Mouse (Mus musculus) MEL (cell line): ENCODE results near the gene Ston1. TPM values are rescaled to one million over a fixed set of nuclear protein-coding genes. Genes with fewer than 3 reads are reported as not detected.

Source experiments
- DNase-seq: peaks from one replicate; pipeline ENCODE4 v3.0.0; 2011; ENCODE audit warnings: low read depth, low spot score
- H3K27ac ChIP-seq: 2 replicates; pipeline ENCODE4 v1.5.1; 2012; ENCODE audit warnings: low read depth, mild to moderate bottlenecking, control low read depth, low read length, moderate library complexity; ENCODE audit not compliant: control insufficient read depth
- H3K27me3 ChIP-seq, 2 experiments: fragments of 150-350 bp in 1 of 2; sonication (generic) in 1 of 2; 2 replicates each; pipeline ENCODE4 v1.6.1; 2012; ENCODE audit warnings: low read length in 2 of 2, mild to moderate bottlenecking in 2 of 2, improper control_type of control experiment in 1 of 2, moderate library complexity in 1 of 2; ENCODE audit not compliant: insufficient read depth in 2 of 2, control insufficient read depth in 1 of 2
- H3K36me3 ChIP-seq, 2 experiments: 2 replicates each; pipeline ENCODE4 v1.6.1; 2012 to 2014; ENCODE audit warnings: low read length in 2 of 2, improper control_type of control experiment in 1 of 2, inconsistent platforms in 1 of 2, mild to moderate bottlenecking in 1 of 2; ENCODE audit not compliant: insufficient read depth in 2 of 2, control insufficient read depth in 1 of 2
- H3K4me1 ChIP-seq, 2 experiments: fragments of 150-350 bp in 1 of 2; sonication (generic) in 1 of 2; 2 replicates each; pipeline ENCODE4 v1.6.1; 2012; ENCODE audit warnings: low read length in 2 of 2, improper control_type of control experiment in 1 of 2, mild to moderate bottlenecking in 1 of 2; ENCODE audit not compliant: insufficient read depth in 2 of 2, control insufficient read depth in 1 of 2
- H3K4me3 ChIP-seq, 2 experiments: fragments of 150-350 bp in 1 of 2; sonication (generic) in 1 of 2; 2 replicates each; pipeline ENCODE4 v1.5.1; 2012; ENCODE audit warnings: low read depth in 2 of 2, low read length in 2 of 2, mild to moderate bottlenecking in 2 of 2, moderate library complexity in 2 of 2, control low read depth in 1 of 2, improper control_type of control experiment in 1 of 2; ENCODE audit not compliant: control insufficient read depth in 1 of 2, insufficient read depth in 1 of 2
- H3K79me2 ChIP-seq: 2 replicates; pipeline ENCODE4 v1.6.1; 2012; ENCODE audit warnings: mild to moderate bottlenecking, low read length, moderate library complexity; ENCODE audit not compliant: control insufficient read depth, poor library complexity, insufficient read depth
- H3K9ac ChIP-seq: 2 replicates; pipeline ENCODE4 v1.6.1; 2012; ENCODE audit warnings: low read depth, mild to moderate bottlenecking, control low read depth, low read length, moderate library complexity; ENCODE audit not compliant: control insufficient read depth, poor library complexity, severe bottlenecking
- H3K9me3 ChIP-seq: fragments of 150-350 bp; sonication (generic); replicated peaks from 2 replicates; pipeline ENCODE4 v1.6.1; 2012; ENCODE audit warnings: mild to moderate bottlenecking, low read length, improper control_type of control experiment, moderate library complexity; ENCODE audit not compliant: insufficient read depth
- BHLHE40 ChIP-seq: IDR thresholded peaks from 2 replicates; pipeline ENCODE4 v1.6.1; 2012; ENCODE audit warnings: low read depth, mild to moderate bottlenecking, inconsistent platforms, low read length, improper control_type of control experiment, borderline replicate concordance
- CHD1 ChIP-seq: IDR thresholded peaks from 2 replicates; pipeline ENCODE4 v1.6.1; 2012; ENCODE audit warnings: low read depth, mild to moderate bottlenecking, inconsistent platforms, low read length, improper control_type of control experiment
- CHD2 ChIP-seq: IDR thresholded peaks from 2 replicates; pipeline ENCODE4 v1.6.1; 2011; ENCODE audit warnings: low read length, improper control_type of control experiment
- E2F4 ChIP-seq: IDR thresholded peaks from 2 replicates; pipeline ENCODE4 v1.6.1; 2011; ENCODE audit warnings: low read depth, low read length, improper control_type of control experiment, borderline replicate concordance
- ELF1 ChIP-seq: IDR thresholded peaks from 2 replicates; pipeline ENCODE4 v1.6.1; 2014; ENCODE audit warnings: low read depth, mild to moderate bottlenecking, inconsistent platforms, low read length, improper control_type of control experiment, moderate library complexity
- GABPA ChIP-seq: IDR thresholded peaks from 2 replicates; pipeline ENCODE4 v1.6.1; 2012; ENCODE audit warnings: low read depth, mild to moderate bottlenecking, inconsistent platforms, low read length, improper control_type of control experiment, moderate library complexity
- GATA1 ChIP-seq: IDR thresholded peaks from 2 replicates; pipeline ENCODE4 v1.6.1; 2011; ENCODE audit warnings: low read depth, low read length, improper control_type of control experiment
- KAT2A ChIP-seq: conservative IDR thresholded peaks from 2 replicates; pipeline ENCODE4 v1.6.1; 2012; ENCODE audit warnings: low read depth, low read length, improper control_type of control experiment, inconsistent platforms
- MAFK ChIP-seq: IDR thresholded peaks from 2 replicates; pipeline ENCODE4 v1.6.1; 2011; ENCODE audit warnings: low read depth, mild to moderate bottlenecking, low read length, improper control_type of control experiment, borderline replicate concordance
- MAX ChIP-seq: IDR thresholded peaks from 2 replicates; pipeline ENCODE4 v1.6.1; 2011; ENCODE audit warnings: low read length, improper control_type of control experiment
- MEF2A ChIP-seq: IDR thresholded peaks from 2 replicates; pipeline ENCODE4 v1.6.1; 2014; ENCODE audit warnings: low read depth, mild to moderate bottlenecking, inconsistent platforms, low read length, improper control_type of control experiment; ENCODE audit not compliant: poor library complexity, insufficient replicate concordance, severe bottlenecking; ENCODE audit errors: extremely low read depth
- MXI1 ChIP-seq: IDR thresholded peaks from 2 replicates; pipeline ENCODE4 v1.6.1; 2011; ENCODE audit warnings: mild to moderate bottlenecking, low read depth, low read length, improper control_type of control experiment
- MYB ChIP-seq: IDR thresholded peaks from 2 replicates; pipeline ENCODE4 v1.6.1; 2011; ENCODE audit warnings: mild to moderate bottlenecking, low read depth, low read length, improper control_type of control experiment
- MYC ChIP-seq: IDR thresholded peaks from 2 replicates; pipeline ENCODE4 v1.6.1; 2011; ENCODE audit warnings: low read depth, mild to moderate bottlenecking, low read length, improper control_type of control experiment, moderate library complexity
- POLR2AphosphoS5 ChIP-seq: IDR thresholded peaks from 2 replicates; pipeline ENCODE4 v1.6.1; 2012; ENCODE audit warnings: low read depth, borderline replicate concordance, mild to moderate bottlenecking, inconsistent platforms, low read length, moderate library complexity, mixed read lengths
- RAD21 ChIP-seq: IDR thresholded peaks from 2 replicates; pipeline ENCODE4 v1.6.1; 2011; ENCODE audit warnings: mild to moderate bottlenecking, low read depth, low read length, improper control_type of control experiment
- RCOR1 ChIP-seq: IDR thresholded peaks from 2 replicates; pipeline ENCODE4 v1.6.1; 2012; ENCODE audit warnings: low read depth, mild to moderate bottlenecking, inconsistent platforms, low read length, improper control_type of control experiment
- SIN3A ChIP-seq: IDR thresholded peaks from 2 replicates; pipeline ENCODE4 v1.6.1; 2012; ENCODE audit warnings: low read length, improper control_type of control experiment, inconsistent platforms
- SMC3 ChIP-seq: IDR thresholded peaks from 2 replicates; pipeline ENCODE4 v1.6.1; 2011; ENCODE audit warnings: low read depth, low read length, improper control_type of control experiment
- TAL1 ChIP-seq: IDR thresholded peaks from 2 replicates; pipeline ENCODE4 v1.6.1; 2012; ENCODE audit warnings: mild to moderate bottlenecking, inconsistent platforms, low read length, moderate library complexity, mixed read lengths
- UBTF ChIP-seq: IDR thresholded peaks from 2 replicates; pipeline ENCODE4 v1.6.1; 2012; ENCODE audit warnings: low read depth, mild to moderate bottlenecking, inconsistent platforms, low read length, improper control_type of control experiment, moderate library complexity, borderline replicate concordance; ENCODE audit not compliant: insufficient read depth
- ZC3H11A ChIP-seq: IDR thresholded peaks from 2 replicates; pipeline ENCODE4 v1.6.1; 2012; ENCODE audit warnings: low read depth, mild to moderate bottlenecking, inconsistent platforms, low read length, improper control_type of control experiment
- ZKSCAN1 ChIP-seq: IDR thresholded peaks from 2 replicates; pipeline ENCODE4 v1.6.1; 2012; ENCODE audit warnings: low read depth, mild to moderate bottlenecking, inconsistent platforms, low read length, improper control_type of control experiment, moderate library complexity
- ZNF384 ChIP-seq: IDR thresholded peaks from 2 replicates; pipeline ENCODE4 v1.6.1; 2012; ENCODE audit warnings: low read depth, mild to moderate bottlenecking, inconsistent platforms, low read length, improper control_type of control experiment
- polyA plus RNA-seq, 2 experiments: library from polyadenylated mRNA; stranded (reverse) in 1 of 2; unstranded in 1 of 2; fragments of >175 nt in 1 of 2; fragments of >200 nt in 1 of 2; gene quantifications; 2 replicates each; pipeline versions ENCODE4 v1.2.1 to v1.2.4; 2012; ENCODE audit warnings: low replicate concordance in 2 of 2, low read depth in 1 of 2; ENCODE audit not compliant: insufficient read length in 2 of 2, insufficient read depth in 1 of 2, missing spikeins in 1 of 2
- total RNA-seq: library from RNA; depleted of rRNA; stranded (reverse); fragments of 300-350 nt; gene quantifications from 2 replicates; pipeline ENCODE4 v1.2.3, GENCODE M21; 2012

Gene Ston1
- total and polyA plus RNA-seq, 3 experiments = 0.39 to 4.9 TPM; not detected in 1

DNA sequence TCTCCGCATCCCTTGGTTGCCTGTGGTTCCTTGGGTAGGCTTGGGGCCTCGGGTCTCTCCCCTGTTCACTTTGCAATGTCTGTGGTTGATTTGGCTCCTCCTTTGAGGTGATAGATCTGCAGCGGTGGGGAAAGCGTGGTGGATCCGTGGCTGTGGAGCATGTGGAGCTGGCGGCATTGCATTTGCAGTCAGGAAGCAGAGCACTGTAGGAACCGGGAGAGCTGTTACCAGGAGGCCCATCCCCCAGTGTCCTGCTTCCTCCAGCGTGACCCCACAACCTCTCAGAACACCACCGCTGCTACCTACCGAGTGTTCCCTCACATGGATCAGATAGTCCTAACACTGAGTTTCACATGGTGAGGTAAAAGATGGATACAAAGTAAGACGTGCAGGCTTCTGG, 26.7 kb upstream of the Ston1 start:
- TF ChIP-seq POLR2AphosphoS5 (no peak), MYC (no peak), ZKSCAN1 (no peak), GATA1 (no peak), SMC3 (no peak), CHD2 (no peak), RAD21 (no peak), MEF2A (no peak), TAL1 (no peak), MAX (no peak), ZC3H11A (no peak), BHLHE40 (no peak), UBTF (no peak), MXI1 (no peak), CHD1 (no peak), GABPA (no peak), MAFK (no peak), KAT2A (no peak)
- Histone ChIP-seq H3K79me2 (no peaks in the 10 kb centered on the region), H3K36me3 (no peaks in the 10 kb centered on the region; a peak in 2 of 4 replicates), H3K27ac (no peak overlapping the region), H3K9ac (no peak overlapping the region), H3K9me3 (no peaks in the 10 kb centered on the region), H3K4me1 (no peaks in the 10 kb centered on the region), H3K4me3 (no peak overlapping the region), H3K27me3 (no peaks in the 10 kb centered on the region)
- no peak for DNase-seq

DNA sequence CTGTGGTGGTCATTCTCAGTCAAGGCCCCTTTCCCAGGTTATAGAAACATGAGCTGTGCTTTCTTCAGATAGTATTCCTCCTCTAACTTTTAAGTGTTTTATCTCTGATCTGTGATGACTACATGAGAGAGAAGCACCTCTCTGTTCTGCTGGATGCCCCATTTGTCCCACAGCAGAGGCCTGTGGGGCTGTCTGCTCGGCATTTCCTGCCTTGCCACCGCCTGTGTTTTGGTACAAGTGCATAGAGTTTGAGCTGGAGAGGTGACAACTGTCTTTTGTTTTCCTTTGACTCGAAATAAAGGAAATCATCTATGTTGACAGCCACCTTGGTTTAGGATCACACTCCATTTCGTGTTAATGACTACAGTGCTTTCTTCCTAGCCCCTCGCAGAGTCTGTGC, 22.7 kb upstream of the Ston1 start:
- no peaks in the 10 kb centered on the region for H3K9me3 ChIP-seq
- no peak overlapping the region for H3K9ac ChIP-seq
- no peaks in the 10 kb centered on the region for H3K79me2 ChIP-seq
- H3K4me3 ChIP-seq = no peak overlapping the region
- H3K4me1 ChIP-seq = no peaks in the 10 kb centered on the region
- no peak for TF ChIP-seq ZC3H11A
- TF ChIP-seq MEF2A = no peak
- TF ChIP-seq RCOR1 = no peak
- no peak for TF ChIP-seq E2F4
- no peak for TF ChIP-seq SIN3A
- TF ChIP-seq MYB = no peak
- no peak for TF ChIP-seq CHD1
- no peak for TF ChIP-seq ELF1
- no peak for TF ChIP-seq ZNF384
- H3K27me3 ChIP-seq = no peaks in the 10 kb centered on the region
- H3K27ac ChIP-seq = no peak overlapping the region
- H3K36me3 ChIP-seq = no peaks in the 10 kb centered on the region; a peak in 1 of 4 replicates
- DNase-seq = no peak
